Mouse (Mus musculus): ENCODE data around the gene Gfod1. TPM values are rescaled to one million over a fixed set of nuclear protein-coding genes. Genes with fewer than 3 reads are reported as not detected.
A peak's percentile ranks its signal among the peaks of the same experiment; 100 is the strongest.

The Gfod1 gene
- polyA plus RNA-seq, 1 experiment from 2014 or later: 1.2 TPM

DNA sequence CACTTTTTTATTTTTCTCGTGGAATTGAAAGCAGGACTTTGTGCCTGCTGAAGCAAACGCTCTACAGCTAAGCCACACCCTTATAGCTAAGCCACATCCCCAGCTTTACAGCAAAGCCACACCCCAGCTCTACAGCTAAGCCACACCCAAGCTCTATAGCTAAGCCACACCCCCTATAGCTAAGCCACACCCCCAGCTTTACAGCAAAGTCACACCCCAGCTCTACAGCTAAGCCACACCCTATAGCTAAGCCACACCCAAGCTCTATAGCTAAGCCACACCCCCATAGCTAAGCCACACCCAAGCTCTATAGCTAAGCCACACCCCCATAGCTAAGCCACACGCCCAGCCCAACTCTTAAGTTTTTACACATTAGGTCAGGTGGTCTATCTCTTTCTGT lies 42.7 kb downstream of the Gfod1 start:
- no peak overlapping the region for H3K4me3 ChIP-seq (ENCODE audit: low read length)
- H3K9me3 ChIP-seq (ENCODE audit: control insufficient read depth, low read length): no peaks in the 10 kb centered on the region
- peak; percentile 60; the same call in 1 of the 2 replicates for ATAC-seq (ENCODE audit: low read depth)
- no peaks in the 10 kb centered on the region for H3K36me3 ChIP-seq (ENCODE audit: control insufficient read depth, insufficient read depth, low read length)
- no peaks in the 10 kb centered on the region; the same call in 1 of the 2 replicates for H3K4me1 ChIP-seq (replicated peaks; ENCODE audit: control insufficient read depth, insufficient read depth, low read length)
- H3K4me2 ChIP-seq (ENCODE audit: low read depth, low read length): no peak overlapping the region
- H3K9ac ChIP-seq (ENCODE audit: low read length): no peak overlapping the region
- no peaks in the 10 kb centered on the region for H3K27me3 ChIP-seq (ENCODE audit: control insufficient read depth, insufficient read depth, low read depth, low read length)
- WGBS: 63% methylated on average over 3 of the region's 3 CpGs
- H3K27ac ChIP-seq (ENCODE audit: low read length): no peak overlapping the region

DNA sequence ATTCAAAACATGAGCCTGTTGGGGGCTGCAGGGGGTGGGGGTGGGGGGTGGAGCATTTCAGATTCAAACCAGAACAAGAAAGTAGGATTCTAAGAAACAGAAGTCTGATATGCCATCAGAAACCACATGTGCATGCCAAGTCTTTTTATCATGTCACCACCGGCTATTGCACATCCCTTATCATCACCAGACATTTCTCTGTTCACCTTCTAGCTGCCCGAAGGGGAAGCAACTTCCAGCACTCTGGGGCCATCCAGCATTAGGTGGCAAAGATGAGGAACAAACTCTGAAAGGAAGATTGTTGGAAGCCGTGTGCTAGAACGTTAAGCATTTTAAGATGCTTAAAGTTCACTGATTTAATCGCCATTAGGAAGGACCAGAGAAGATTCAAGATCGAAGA lies 43.2 kb downstream of the Gfod1 start:
- no peaks in the 10 kb centered on the region for H3K36me3 ChIP-seq (ENCODE audit: control insufficient read depth, insufficient read depth, low read length)

DNA sequence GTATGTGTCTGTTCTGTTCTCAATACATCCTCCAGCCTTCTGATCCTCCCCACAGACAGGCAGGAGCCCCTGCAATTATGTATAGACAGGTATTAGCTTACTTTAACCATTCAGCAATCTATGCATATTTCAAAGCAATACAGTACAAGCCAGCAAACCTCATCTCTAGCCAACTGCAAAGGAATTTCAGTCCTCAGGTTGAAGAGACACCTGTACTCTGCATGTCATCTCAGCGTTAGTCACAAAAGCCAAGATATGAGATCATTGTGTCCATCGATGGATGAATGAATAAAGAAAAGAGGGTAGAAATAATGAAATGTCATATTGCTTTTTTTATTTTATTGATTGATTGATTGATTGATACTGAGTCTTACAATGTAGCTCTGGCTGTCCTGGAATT lies 47.5 kb downstream of the Gfod1 start:
- no peaks in the 10 kb centered on the region for H3K9me3 ChIP-seq (ENCODE audit: control insufficient read depth, low read length)
- H3K4me3 ChIP-seq (ENCODE audit: low read length): no peak overlapping the region
- no peak overlapping the region for H3K9ac ChIP-seq (ENCODE audit: low read length)
- no peaks in the 10 kb centered on the region for H3K4me1 ChIP-seq (replicated peaks; ENCODE audit: control insufficient read depth, insufficient read depth, low read length)
- WGBS: 92% methylated on average over 2 of the region's 2 CpGs
- H3K36me3 ChIP-seq (ENCODE audit: control insufficient read depth, insufficient read depth, low read length): no peaks in the 10 kb centered on the region
- H3K27ac ChIP-seq (ENCODE audit: low read length): no peak overlapping the region
- no peak for ATAC-seq (ENCODE audit: low read depth)
- H3K27me3 ChIP-seq (ENCODE audit: control insufficient read depth, insufficient read depth, low read depth, low read length): no peaks in the 10 kb centered on the region
- H3K4me2 ChIP-seq (ENCODE audit: low read depth, low read length): no peak overlapping the region

More for the DNA sequence above, 43.2 kb downstream of the Gfod1 start:
- 56% methylated on average over 6 of the region's 6 CpGs for WGBS
- H3K9me3 ChIP-seq (ENCODE audit: control insufficient read depth, low read length): no peaks in the 10 kb centered on the region
- H3K4me2 ChIP-seq (ENCODE audit: low read depth, low read length): no peak overlapping the region
- no peaks in the 10 kb centered on the region; the same call in 1 of the 2 replicates for H3K4me1 ChIP-seq (replicated peaks; ENCODE audit: control insufficient read depth, insufficient read depth, low read length)
- no peak overlapping the region for H3K27ac ChIP-seq (ENCODE audit: low read length)
- H3K4me3 ChIP-seq (ENCODE audit: low read length): no peak overlapping the region
- no peaks in the 10 kb centered on the region for H3K27me3 ChIP-seq (ENCODE audit: control insufficient read depth, insufficient read depth, low read depth, low read length)
- H3K9ac ChIP-seq (ENCODE audit: low read length): no peak overlapping the region
- no peak for ATAC-seq (ENCODE audit: low read depth)

DNA sequence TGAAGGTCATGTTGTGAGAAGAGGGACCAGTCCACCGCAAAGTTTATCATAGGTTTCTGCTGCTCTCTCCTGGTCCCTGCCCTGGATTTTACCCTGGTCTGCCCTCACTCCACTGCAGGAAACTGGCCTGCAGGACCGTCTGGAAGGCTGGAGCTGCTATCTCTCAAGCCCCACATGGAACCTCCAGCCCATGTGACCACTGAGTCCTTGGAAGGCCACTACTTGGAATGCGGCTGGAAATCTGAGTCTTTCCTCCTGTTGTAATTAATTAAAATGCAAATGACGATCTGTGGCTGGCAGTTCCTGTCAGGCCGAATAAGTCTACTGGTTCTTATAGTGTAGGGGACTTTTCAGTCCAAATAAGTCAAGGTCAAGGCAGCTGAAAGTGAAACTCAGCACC lies 50.4 kb downstream of the Gfod1 start:
- H3K27me3 ChIP-seq (ENCODE audit: control insufficient read depth, insufficient read depth, low read depth, low read length): no peaks in the 10 kb centered on the region
- H3K27ac ChIP-seq (ENCODE audit: low read length): no peak overlapping the region
- ATAC-seq (ENCODE audit: low read depth): peak; percentile 66; the same call in 1 of the 2 replicates
- 36% methylated on average over 5 of the region's 5 CpGs for whole genome bisulfite sequencing
- H3K4me2 ChIP-seq (ENCODE audit: low read depth, low read length): no peak overlapping the region
- H3K36me3 ChIP-seq (ENCODE audit: control insufficient read depth, insufficient read depth, low read length): no peaks in the 10 kb centered on the region
- no peak overlapping the region for H3K9ac ChIP-seq (ENCODE audit: low read length)
- peaks cover 6% of the 10 kb centered on the region for H3K4me1 ChIP-seq (replicated peaks; ENCODE audit: control insufficient read depth, insufficient read depth, low read length)
- no peaks in the 10 kb centered on the region for H3K9me3 ChIP-seq (ENCODE audit: control insufficient read depth, low read length)
- H3K4me3 ChIP-seq (ENCODE audit: low read length): no peak overlapping the region

DNA sequence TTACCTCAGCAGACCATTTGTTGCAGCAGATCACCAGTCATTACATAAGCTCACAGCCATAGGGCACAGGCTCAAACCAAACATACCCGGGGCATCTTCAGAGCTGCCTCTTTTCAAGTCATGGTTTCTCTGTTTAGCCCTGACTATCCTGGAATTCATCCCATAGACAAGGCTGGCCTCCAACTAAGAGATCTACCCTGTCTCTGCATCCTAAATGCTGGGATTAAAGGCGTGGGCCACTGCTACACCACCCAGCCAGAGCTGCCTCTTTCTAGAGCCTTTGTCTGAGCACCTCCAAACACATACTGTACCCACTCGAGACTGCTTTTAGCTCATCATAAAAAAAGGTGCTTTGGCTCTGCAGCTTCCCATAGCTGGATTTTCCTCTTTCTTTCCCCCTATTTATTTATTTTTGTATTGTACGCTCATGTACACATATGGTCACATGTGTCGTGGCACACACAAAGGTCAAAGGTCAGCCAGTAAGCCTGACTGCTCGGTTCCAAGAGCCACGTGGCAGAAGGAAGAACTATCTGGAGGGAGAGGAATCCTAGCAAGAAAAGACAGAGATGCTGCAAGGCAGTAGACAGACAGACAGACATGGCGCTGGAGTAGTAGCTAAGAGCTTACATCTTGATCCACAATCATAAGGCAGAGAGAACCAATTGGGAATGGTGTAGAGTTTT lies 51.7 kb downstream of the Gfod1 start:
- ATAC-seq (ENCODE audit: low read depth): no peak
- no peaks in the 10 kb centered on the region for H3K36me3 ChIP-seq (ENCODE audit: control insufficient read depth, insufficient read depth, low read length)
- no peak overlapping the region for H3K9ac ChIP-seq (ENCODE audit: low read length)
- H3K4me1 ChIP-seq (replicated peaks; ENCODE audit: control insufficient read depth, insufficient read depth, low read length): peaks cover 6% of the 10 kb centered on the region
- H3K27me3 ChIP-seq (ENCODE audit: control insufficient read depth, insufficient read depth, low read depth, low read length): no peaks in the 10 kb centered on the region
- WGBS: 71% methylated on average over 8 of the region's 8 CpGs
- H3K27ac ChIP-seq (ENCODE audit: low read length): no peak overlapping the region
- H3K9me3 ChIP-seq (ENCODE audit: control insufficient read depth, low read length): no peaks in the 10 kb centered on the region
- H3K4me2 ChIP-seq (ENCODE audit: low read depth, low read length): no peak overlapping the region
- H3K4me3 ChIP-seq (ENCODE audit: low read length): no peak overlapping the region

DNA sequence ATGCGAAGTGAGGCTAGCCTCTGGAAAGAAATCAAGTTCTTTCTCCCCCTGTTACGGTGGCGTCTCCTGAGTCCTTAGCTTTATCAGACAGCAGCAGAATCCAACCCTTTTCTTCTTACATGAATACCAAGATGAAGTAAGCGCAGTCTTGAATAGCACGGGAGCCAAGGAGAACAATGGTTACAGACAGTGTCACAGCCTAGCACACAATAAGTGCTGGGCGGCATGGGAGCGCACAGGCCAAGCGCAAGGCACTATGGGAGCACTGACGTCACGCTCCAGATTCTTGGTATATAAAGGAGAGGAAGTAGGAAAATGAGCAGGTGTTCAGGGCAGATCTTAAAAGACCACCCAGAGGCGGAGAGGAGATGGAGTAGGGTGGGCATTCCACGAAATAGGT lies 52.6 kb downstream of the Gfod1 start:
- H3K9me3 ChIP-seq (ENCODE audit: control insufficient read depth, low read length): no peaks in the 10 kb centered on the region
- ATAC-seq (ENCODE audit: low read depth): 0 out of 2 replicates have a peak, but pooled peaks have one; percentile 41
- no peak overlapping the region for H3K4me2 ChIP-seq (ENCODE audit: low read depth, low read length)
- H3K4me1 ChIP-seq (replicated peaks; ENCODE audit: control insufficient read depth, insufficient read depth, low read length): peaks cover 6% of the 10 kb centered on the region
- no peak overlapping the region for H3K4me3 ChIP-seq (ENCODE audit: low read length)
- H3K27ac ChIP-seq (ENCODE audit: low read length): no peak overlapping the region
- no peaks in the 10 kb centered on the region for H3K27me3 ChIP-seq (ENCODE audit: control insufficient read depth, insufficient read depth, low read depth, low read length)
- no peaks in the 10 kb centered on the region for H3K36me3 ChIP-seq (ENCODE audit: control insufficient read depth, insufficient read depth, low read length)
- WGBS: 78% methylated on average over 12 of the region's 12 CpGs
- no peak overlapping the region for H3K9ac ChIP-seq (ENCODE audit: low read length)

DNA sequence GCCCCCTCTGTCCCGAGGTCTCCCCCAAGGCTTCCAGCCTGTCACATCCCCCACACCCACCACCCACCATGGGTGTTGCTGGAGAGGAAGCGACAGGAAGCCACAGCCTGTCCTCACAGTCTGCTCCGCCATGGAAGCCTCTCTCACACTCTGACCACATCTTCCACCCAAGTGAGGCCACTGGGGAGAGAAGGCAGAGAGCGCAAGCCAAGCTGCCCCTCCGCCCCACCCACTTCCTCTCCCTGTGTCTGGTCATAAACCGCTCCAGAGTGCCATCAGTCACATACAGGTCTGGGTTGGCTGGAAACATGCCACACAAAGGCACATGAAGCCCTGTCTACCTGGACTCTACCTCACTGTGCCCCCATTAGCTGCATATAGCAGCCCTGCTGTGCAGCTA lies 53.3 kb downstream of the Gfod1 start:
- Histone ChIP-seq H3K4me1 (replicated peaks; ENCODE audit: control insufficient read depth, insufficient read depth, low read length) (peaks cover 6% of the 10 kb centered on the region), H3K36me3 (ENCODE audit: control insufficient read depth, insufficient read depth, low read length) (no peaks in the 10 kb centered on the region), H3K9me3 (ENCODE audit: control insufficient read depth, low read length) (no peaks in the 10 kb centered on the region), H3K9ac (ENCODE audit: low read length) (no peak overlapping the region), H3K4me2 (ENCODE audit: low read depth, low read length) (no peak overlapping the region), H3K27me3 (ENCODE audit: control insufficient read depth, insufficient read depth, low read depth, low read length) (no peaks in the 10 kb centered on the region), H3K4me3 (ENCODE audit: low read length) (no peak overlapping the region), H3K27ac (ENCODE audit: low read length) (no peak overlapping the region)
- WGBS: 50% methylated on average over 6 of the region's 6 CpGs
- ATAC-seq (ENCODE audit: low read depth): peak; percentile 64

DNA sequence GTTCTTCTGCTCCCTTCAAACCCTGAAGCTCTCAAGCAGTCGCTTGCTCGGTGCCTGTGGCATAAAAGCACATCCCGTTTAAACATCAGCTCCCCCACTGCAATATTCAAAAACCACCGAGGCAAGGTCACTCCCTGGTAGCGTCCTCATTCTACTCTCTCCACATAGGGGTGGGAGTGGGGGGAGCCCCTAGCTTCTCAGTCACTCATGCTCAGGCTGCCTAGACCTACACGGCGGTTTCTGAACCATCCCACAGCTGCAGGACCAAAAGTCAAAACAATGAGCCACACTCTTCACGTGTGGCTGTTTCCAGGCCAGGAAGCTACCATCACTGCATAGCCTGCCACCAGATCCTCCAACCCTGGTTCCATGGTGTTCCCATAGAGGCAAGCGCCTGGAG lies 53.9 kb downstream of the Gfod1 start:
- H3K9me3 ChIP-seq (ENCODE audit: control insufficient read depth, low read length): no peaks in the 10 kb centered on the region
- H3K36me3 ChIP-seq (ENCODE audit: control insufficient read depth, insufficient read depth, low read length): no peaks in the 10 kb centered on the region
- 74% methylated on average over 9 of the region's 9 CpGs for WGBS
- no peak overlapping the region for H3K4me2 ChIP-seq (ENCODE audit: low read depth, low read length)
- H3K27me3 ChIP-seq (ENCODE audit: control insufficient read depth, insufficient read depth, low read depth, low read length): no peaks in the 10 kb centered on the region
- no peak overlapping the region for H3K9ac ChIP-seq (ENCODE audit: low read length)
- no peak overlapping the region for H3K4me3 ChIP-seq (ENCODE audit: low read length)
- ATAC-seq (ENCODE audit: low read depth): no peak
- H3K27ac ChIP-seq (ENCODE audit: low read length): no peak overlapping the region
- H3K4me1 ChIP-seq (replicated peaks; ENCODE audit: control insufficient read depth, insufficient read depth, low read length): peaks cover 6% of the 10 kb centered on the region

DNA sequence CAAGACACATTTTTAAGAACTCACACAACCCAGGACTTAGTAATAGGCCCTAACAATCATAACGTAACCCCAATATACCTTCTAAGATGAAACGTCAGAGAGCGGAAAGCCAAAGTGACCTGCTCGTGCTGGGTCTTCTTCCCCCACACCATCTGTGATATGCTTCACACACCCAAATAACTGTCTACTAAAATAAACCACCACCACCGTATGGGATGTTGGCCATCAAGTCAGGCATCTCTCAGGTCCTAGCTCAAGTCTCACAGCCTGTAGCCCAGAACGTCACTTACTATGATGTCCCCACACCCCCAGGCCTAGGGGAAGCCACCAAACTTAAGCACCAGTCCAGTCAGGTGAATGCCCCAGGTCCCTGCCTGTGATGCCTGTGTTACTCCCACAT lies 55.6 kb downstream of the Gfod1 start:
- no peak for ATAC-seq (ENCODE audit: low read depth)
- Histone ChIP-seq H3K27me3 (ENCODE audit: control insufficient read depth, insufficient read depth, low read depth, low read length) (no peaks in the 10 kb centered on the region), H3K4me3 (ENCODE audit: low read length) (no peak overlapping the region), H3K36me3 (ENCODE audit: control insufficient read depth, insufficient read depth, low read length) (no peaks in the 10 kb centered on the region), H3K9ac (ENCODE audit: low read length) (no peak overlapping the region), H3K4me1 (replicated peaks; ENCODE audit: control insufficient read depth, insufficient read depth, low read length) (peaks cover 12% of the 10 kb centered on the region), H3K9me3 (ENCODE audit: control insufficient read depth, low read length) (no peaks in the 10 kb centered on the region), H3K27ac (ENCODE audit: low read length) (no peak overlapping the region), H3K4me2 (ENCODE audit: low read depth, low read length) (no peak overlapping the region)
- WGBS: 76% methylated on average over 6 of the region's 6 CpGs

Measured in lung, embryonic 16.5 days (tissue).